Mouse (Mus musculus) lung, postnatal 10 days (tissue): ENCODE measurements around the gene Hist1h4b.
"Not testable (repeated sequence)": the region's sequence is repeated elsewhere in the genome, so short reads cannot be mapped to it uniquely, and the experiment has no call there.

Source experiments
- DNase-seq: peaks from one replicate; pipeline ENCODE4 v3.0.0; 2021

Gene Hist1h4b

GRCm38 (mm10) chr13:23756790-23757189 lies at the start of gene Hist1h4b:
Gene Hist1h4b, plus strand, starts transcription at chr13:23757013.
- DNase-seq: peak; percentile 93

DNA sequence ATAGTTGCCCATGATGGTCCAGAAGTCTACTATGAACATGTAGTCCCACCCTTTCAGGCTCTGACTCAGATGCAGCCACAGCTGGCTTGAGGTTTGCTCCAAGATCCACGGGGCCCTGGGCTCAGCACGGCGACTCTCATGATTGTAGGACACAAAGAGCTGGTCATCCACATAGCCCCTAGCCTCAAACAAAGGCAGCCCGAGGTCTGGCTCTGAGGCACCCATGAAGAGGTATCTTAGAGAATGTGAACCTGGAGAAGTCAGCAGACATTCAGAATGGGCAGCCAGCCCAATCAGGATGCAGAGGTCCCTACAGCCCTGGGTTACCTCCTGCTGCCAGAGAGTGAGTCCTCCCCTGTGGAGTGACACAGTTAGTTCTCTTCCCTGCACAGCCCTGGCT lies 48.8 kb upstream of the Hist1h4b start:
- DNase-seq: no peak

- no peak for DNase-seq
Measured at GRCm38 (mm10) chr13:23708654-23709053, 48.2 kb upstream of the Hist1h4b start.

DNA sequence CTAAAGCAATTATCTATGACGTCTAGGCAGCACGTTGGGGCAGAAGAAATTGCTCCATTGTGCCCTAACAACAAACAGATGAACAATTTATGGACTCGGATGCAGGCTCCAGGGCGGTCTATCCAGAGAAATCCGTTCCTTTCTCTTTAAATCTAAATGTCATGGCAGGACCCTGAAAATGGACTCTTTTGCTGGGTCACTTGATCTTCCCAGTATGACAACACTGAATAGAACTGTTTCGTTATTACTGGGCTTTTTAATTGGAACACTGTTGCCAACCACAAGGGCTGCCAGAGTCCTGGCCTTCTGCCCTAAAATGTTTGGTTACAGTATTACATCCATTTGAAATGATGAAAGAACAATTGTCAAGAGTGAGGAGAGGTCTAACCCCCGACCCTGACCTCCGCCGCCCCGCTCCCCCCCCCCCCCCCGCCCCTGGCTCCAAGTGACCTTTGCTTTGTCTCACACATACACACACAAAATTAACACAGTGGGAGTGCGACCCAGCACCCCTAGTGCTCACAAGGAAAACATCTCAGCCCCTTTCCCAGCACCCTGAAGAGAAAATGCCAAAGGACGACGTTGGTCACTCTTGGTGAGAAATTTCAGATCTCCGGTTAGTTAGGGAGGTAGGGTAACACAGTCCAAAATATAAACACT lies 47.0 kb upstream of the Hist1h4b start:
- peak; percentile 32 for DNase-seq

DNA sequence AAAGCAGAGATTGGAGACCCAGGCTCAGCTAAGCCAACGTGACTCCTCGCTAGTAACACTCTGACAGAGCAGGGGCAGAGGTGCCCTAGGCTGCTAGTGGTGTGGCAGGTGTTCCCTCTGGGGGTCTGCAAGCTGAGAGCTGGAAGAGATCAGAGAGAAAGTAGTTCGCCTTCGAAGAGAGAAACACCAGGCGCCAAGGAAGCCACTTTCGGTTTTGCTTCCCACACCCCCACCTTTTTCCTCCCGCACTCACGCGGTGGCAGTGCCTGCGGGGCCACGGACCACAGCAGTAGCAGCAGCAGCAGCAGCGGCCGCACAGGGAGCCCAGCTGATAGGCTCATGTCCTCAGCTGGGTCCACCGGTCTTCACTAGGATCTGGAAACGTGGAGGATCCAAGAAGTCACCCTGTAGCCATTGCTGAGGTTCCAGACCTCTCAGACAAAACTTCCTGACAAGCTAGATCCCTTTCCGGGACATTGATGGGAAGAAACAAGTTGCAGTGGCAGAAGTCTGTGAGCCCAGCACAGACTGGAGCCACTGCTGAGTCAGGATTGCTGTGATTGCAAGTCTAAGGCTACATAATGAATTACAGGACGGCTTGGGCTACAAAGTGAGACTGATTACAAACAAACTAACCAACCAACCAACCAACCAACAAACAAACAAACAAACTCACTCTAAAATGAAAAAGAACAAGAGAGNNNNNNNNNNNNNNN lies 46.3 kb upstream of the Hist1h4b start, which contains the start of gene Hfe:
Gene Hfe, minus strand, starts transcription at position 481 of the 716 bp plus-strand sequence.
- DNase-seq: peak; percentile 68

- DNase-seq: no peak
Measured at GRCm38 (mm10) chr13:23716261-23717042, 40.4 kb upstream of the Hist1h4b start.

- no peak for DNase-seq
Measured at GRCm38 (mm10) chr13:23717176-23717575, 39.6 kb upstream of the Hist1h4b start.

- not testable (repeated sequence) for DNase-seq
Measured at GRCm38 (mm10) chr13:23717593-23718245, 39.1 kb upstream of the Hist1h4b start.

- DNase-seq: no peak
Measured at GRCm38 (mm10) chr13:23724239-23724638, 32.6 kb upstream of the Hist1h4b start.

GRCm38 (mm10) chr13:23725213-23725612 lies 31.6 kb upstream of the Hist1h4b start:
- no peak for DNase-seq

GRCm38 (mm10) chr13:23728472-23729191 lies 28.2 kb upstream of the Hist1h4b start:
- DNase-seq: no peak

DNA sequence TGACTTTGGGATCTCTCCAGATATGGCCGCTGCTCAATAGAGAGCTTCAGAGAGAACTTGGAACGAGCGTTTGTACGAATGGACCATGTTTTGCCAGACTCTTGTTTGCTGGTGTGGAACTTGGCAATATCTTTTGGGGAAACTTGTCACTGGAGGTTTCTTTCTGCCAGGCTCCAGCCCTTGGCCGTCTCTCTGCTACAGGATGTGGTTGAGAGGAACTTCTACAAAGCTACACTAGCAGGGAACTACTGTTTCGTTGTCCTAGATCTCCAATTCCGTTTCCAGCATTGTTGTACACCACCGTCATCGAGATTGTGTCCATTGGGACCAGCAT lies 27.7 kb upstream of the Hist1h4b start:
- DNase-seq: no peak

DNA sequence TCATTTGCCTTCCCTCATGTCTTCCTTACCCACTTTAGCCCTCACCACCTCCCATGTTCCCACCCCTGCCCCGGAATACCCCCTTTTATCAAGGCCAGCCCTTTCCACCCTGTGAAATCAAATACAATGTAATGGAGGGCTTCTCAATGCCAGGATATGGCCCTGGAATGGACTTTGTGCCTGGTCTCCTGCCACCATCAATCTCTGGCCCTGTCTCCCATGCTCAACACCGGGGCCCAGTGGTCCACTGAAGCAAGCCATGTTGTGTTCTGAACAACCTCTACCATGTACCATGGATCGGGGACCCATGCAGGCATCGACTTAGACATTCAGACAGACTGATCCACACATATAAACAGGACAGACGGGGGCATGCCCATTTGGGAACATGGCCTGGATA lies 27.1 kb upstream of the Hist1h4b start:
- no peak for DNase-seq

DNA sequence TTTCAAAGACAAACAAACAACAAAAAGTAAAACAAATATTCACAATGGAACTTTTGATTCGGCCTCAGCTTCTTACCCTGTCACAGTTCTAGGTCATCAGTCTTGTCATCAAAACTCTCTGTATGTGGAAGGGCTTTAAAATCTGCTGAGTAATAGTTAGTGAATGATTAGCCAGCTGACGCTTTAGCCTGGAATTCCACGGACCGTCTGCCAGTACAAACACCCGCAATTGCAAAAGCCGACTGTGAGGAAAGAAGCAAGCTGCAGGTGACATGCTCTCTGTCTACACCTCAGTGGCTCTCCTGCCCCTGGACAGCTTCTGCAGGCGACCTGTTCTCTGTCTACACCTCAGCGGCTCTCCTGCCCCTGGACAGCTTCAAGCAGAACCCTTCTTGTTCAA lies 26.3 kb upstream of the Hist1h4b start:
- peak; percentile 54 for DNase-seq

- DNase-seq: peak; percentile 56
Measured at GRCm38 (mm10) chr13:23732156-23732804, 24.5 kb upstream of the Hist1h4b start.

GRCm38 (mm10) chr13:23737091-23737490 lies 19.7 kb upstream of the Hist1h4b start:
- DNase-seq: no peak

DNA sequence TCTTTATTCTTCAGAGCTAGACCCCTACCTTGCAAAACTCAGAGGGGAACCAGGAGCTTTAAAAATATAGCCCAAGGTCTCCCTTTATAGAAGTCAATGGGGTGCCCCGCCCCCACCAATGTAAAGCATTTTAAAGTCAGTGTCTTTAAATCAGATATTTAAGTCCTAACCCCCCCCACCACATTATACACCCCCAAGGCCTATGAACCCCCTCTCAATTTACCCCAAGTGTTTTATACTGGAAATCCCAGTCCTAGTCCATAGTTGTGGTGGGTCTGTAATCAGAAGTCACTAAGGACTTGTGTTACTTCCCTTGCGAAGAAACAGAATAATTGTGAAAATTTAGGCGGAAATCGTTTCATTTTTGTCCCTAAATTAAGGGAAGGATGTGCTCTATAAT lies 18.8 kb upstream of the Hist1h4b start:
- DNase-seq: no peak

- peak; percentile 94 for DNase-seq
Measured at GRCm38 (mm10) chr13:23738677-23739068, 18.1 kb upstream of the Hist1h4b start, which contains the start of gene Hist1h1c. Gene Hist1h1c, plus strand, starts transcription at chr13:23738808.

DNA sequence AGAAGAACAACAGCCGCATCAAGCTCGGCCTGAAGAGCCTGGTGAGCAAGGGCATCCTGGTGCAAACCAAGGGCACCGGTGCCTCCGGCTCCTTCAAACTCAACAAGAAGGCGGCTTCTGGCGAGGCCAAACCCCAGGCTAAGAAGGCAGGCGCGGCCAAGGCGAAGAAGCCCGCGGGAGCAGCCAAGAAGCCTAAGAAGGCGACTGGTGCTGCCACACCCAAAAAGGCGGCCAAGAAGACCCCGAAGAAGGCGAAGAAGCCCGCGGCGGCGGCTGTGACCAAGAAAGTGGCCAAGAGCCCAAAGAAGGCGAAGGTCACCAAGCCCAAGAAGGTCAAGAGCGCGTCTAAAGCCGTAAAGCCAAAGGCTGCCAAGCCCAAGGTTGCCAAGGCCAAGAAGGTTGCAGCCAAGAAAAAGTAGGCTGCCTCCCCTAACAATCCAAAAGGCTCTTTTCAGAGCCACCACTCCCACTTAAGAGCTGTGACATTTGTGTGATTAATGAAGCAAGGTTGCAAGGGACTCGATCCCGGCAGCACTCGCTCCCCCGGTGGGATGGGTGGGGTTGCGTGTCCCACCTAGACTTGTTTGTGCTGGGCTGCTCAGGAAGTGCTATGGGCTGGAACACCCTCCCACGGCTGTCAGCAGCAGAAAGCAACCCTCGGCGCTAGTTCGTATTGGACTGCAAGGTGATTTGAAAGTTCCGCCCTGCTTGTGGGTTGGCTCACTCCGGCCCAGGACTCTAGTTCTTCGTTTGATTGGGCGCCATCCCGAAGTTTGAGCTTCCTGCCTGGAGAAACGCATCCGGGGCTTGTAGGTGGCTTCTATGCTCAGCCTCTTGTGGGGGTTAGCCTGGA lies 17.5 kb upstream of the Hist1h4b start:
- peak; percentile 95 for DNase-seq

DNA sequence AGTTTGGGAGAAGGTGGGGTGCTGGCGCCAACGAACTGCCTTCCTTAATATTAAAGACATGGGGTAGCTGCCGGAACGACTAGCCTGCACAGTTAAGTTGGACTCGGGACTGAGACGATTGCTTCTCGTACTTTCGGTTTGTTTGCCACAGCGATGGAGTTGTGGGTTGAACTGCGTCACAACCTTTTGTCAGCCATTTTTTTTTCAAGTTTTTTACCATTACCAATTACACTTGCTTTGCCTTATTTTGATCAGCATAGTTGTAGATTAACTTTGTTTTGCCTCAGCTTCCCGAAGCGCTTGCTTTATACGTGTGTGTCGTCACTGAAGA lies 16.9 kb upstream of the Hist1h4b start:
- DNase-seq: no peak

DNA sequence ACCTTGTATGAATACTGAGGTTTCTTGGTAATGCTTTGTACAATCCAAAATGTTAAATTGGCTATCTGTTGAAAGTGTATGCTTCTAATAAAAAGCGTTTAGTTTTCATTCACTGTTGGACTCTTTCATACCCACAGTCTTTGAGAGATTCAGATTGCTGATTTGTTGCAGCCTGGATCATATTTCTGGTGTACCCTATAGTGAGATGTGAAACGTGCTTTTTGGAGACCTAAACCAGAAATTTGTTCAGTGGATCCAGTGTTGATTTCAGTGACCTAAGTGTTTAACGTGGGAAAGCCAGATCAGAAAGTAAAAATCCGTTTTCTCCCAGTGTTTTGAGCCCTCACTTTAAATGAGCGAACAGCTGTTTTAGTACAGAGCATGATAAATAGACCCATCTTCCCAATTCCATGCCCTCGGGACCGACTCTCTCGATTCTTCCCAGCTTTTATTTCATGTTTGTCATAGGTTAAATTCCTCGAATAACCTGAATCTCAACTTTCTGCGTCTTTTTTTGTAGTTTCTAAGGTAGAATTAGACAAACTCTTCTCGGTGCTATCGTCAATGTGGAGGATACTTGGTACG lies 16.5 kb upstream of the Hist1h4b start:
- no peak for DNase-seq
